In the genomic region with DNA sequence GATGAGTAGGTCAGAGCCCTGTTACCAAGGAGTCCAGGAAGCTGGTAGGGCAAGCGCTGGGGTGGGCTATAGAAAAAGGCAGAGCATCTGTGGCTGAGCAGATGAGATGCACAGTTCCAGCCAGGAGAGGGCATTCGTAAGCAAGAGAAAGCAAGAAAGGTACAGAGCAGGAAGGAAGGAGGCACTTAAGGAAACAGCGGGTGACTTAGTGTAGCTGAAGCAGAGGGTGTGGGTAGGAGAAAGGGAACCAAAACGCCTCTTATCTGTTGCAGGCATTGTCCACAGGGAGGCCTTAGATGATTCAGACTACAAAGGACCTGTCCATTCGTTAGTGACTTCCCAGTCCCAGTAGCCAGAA, we compare ENCODE assay signal across 7 mouse cellular contexts. TPM values are rescaled to one million over a fixed set of nuclear protein-coding genes. Genes with fewer than 3 reads are reported as not detected.
A peak's percentile ranks its signal among the peaks of the same experiment; 100 is the strongest.
DNase-seq lines count a peak whose midpoint lies in the region; ATAC-seq and TF ChIP-seq lines count a peak whose summit lies in the region.

No protein-coding gene starts in this region.

- no peaks in the 10 kb centered on the region for H3K9me3 ChIP-seq in hindbrain, postnatal 0 days (ENCODE audit: low read length)
- H3K9me3 ChIP-seq in liver, embryonic 12.5 days (replicated peaks): no peaks in the 10 kb centered on the region

- peak overlapping the region; percentile 74 for H3K4me2 ChIP-seq in hindbrain, postnatal 0 days (ENCODE audit: low read depth, low read length)
- H3K4me2 ChIP-seq in liver, embryonic 12.5 days: peak overlapping the region; percentile 96

- WGBS in hindbrain, postnatal 0 days: 20% methylated on average over 5 of the region's 5 CpGs
- WGBS in liver, embryonic 12.5 days (ENCODE audit: insufficient replicate concordance): 12% methylated on average over 5 of the region's 5 CpGs

- peak overlapping the region; percentile 91 for H3K9ac ChIP-seq in hindbrain, postnatal 0 days (replicated peaks; ENCODE audit: low read length)
- peak overlapping the region; percentile 84; the same call in 1 of the 2 replicates for H3K9ac ChIP-seq in liver, embryonic 12.5 days

- 0 out of 2 replicates have a peak, but pooled peaks cover 2% of the 10 kb centered on the region for H3K36me3 ChIP-seq in hindbrain, postnatal 0 days (ENCODE audit: insufficient read depth, low read length)
- H3K36me3 ChIP-seq in liver, embryonic 12.5 days: peaks cover 43% of the 10 kb centered on the region

- peak; percentile 55; the same call in 1 of the 2 replicates for ATAC-seq in hindbrain, postnatal 0 days
- ATAC-seq in liver, embryonic 12.5 days: peak; percentile 51
- peak; percentile 47; the same call in 1 of the 2 replicates for ATAC-seq in monocyte, adult 5-6 weeks (replicated peaks; ENCODE audit: insufficient number of reproducible peaks, low FRiP score, low TSS enrichment, poor library complexity, severe bottlenecking)

- no peak overlapping the region; the same call in 1 of the 2 replicates for H3K27ac ChIP-seq in embryonic fibroblast, embryonic 13.5 days (ENCODE audit: insufficient read depth, low read length)
- H3K27ac ChIP-seq in hindbrain, postnatal 0 days: 0 out of 2 replicates have a peak overlapping the region, but pooled peaks have one; percentile 97
- peak overlapping the region; percentile 55; the same call in 1 of the 2 replicates for H3K27ac ChIP-seq in liver, embryonic 12.5 days

- peak overlapping the region; percentile 97 for H3K4me3 ChIP-seq in embryonic fibroblast, embryonic 13.5 days (ENCODE audit: insufficient read depth, low read length)
- peak overlapping the region; percentile 87 for H3K4me3 ChIP-seq in hindbrain, postnatal 0 days (ENCODE audit: low read length)
- peak overlapping the region; percentile 77 for H3K4me3 ChIP-seq in liver, embryonic 12.5 days

- peak; percentile 39 to 63 for DNase-seq in CD8-positive naive resting alpha-beta T cell, adult 2 months (ENCODE audit: low read depth in 2 of 2, low spot score in 2 of 2)
- peak; percentile 72 for DNase-seq in NIH3T3 (ENCODE audit: low read depth)
- DNase-seq in hindbrain, postnatal 0 days (ENCODE audit: low spot score): peak; percentile 78
- peak; percentile 77 for DNase-seq in thymus, postnatal 0 days (ENCODE audit: low spot score)

- peak; percentile 54; the same call in 1 of the 2 replicates for TF ChIP-seq CTCF in embryonic fibroblast, embryonic 13.5 days (IDR thresholded peaks at IDR 0.05; ENCODE audit: borderline replicate concordance, insufficient read depth, low read length)
- peak; percentile 73 for TF ChIP-seq CTCF in hindbrain, postnatal 0 days (IDR thresholded peaks at IDR 0.05; ENCODE audit: low read depth)

- H3K4me1 ChIP-seq in embryonic fibroblast, embryonic 13.5 days (ENCODE audit: control insufficient read depth, insufficient read depth, low read length): peaks cover 26% of the 10 kb centered on the region
- peaks cover 14% of the 10 kb centered on the region; the same call in 1 of the 2 replicates for H3K4me1 ChIP-seq in hindbrain, postnatal 0 days (ENCODE audit: insufficient read depth, low read length)
- peaks cover 56% of the 10 kb centered on the region for H3K4me1 ChIP-seq in liver, embryonic 12.5 days

- no peaks in the 10 kb centered on the region for H3K27me3 ChIP-seq in hindbrain, postnatal 0 days (ENCODE audit: insufficient read depth, low read length)
- H3K27me3 ChIP-seq in liver, embryonic 12.5 days (replicated peaks): 0 out of 2 replicates have a peak, but pooled peaks cover 3% of the 10 kb centered on the region

- TF ChIP-seq POLR2A in embryonic fibroblast, embryonic 13.5 days (IDR thresholded peaks at IDR 0.05; ENCODE audit: low read depth, low read length): no peak

RNA-seq across cellular contexts. Expression of a gene that starts 2.4 kb away (rescaled TPM):
- 141 and 214 TPM in 2 replicates for polyA plus RNA-seq in embryonic fibroblast, embryonic 13.5 days (2011; ENCODE audit: insufficient read length, low read depth, missing spikeins)
- total RNA-seq in hindbrain, postnatal 0 days (2014; rRNA removed): 182 and 196 TPM in 2 replicates
- 162 and 163 TPM in 2 replicates for polyA plus RNA-seq in hindbrain, postnatal 0 days (2015; fragmentation: Nextera tagmentation; extraction: Ambion mirVana)
- polyA plus RNA-seq in liver, embryonic 12.5 days (2016; fragmentation: Nextera tagmentation; extraction: Ambion mirVana): 57.5 and 59.1 TPM in 2 replicates
- 74.4 to 107 TPM (median 101 TPM) in 3 replicates for total RNA-seq in monocyte, adult 5-6 weeks (2017)
- 196 and 200 TPM in 2 replicates for polyA plus RNA-seq in thymus, postnatal 0 days (2015; fragmentation: Nextera tagmentation; extraction: Ambion mirVana)

RNA-seq across cellular contexts. Expression of a gene that starts 15.2 kb away (rescaled TPM):
- 19.4 and 24.5 TPM in 2 replicates for polyA plus RNA-seq in embryonic fibroblast, embryonic 13.5 days (2011; ENCODE audit: insufficient read length, low read depth, missing spikeins)
- 9.0 and 14.0 TPM in 2 replicates for total RNA-seq in hindbrain, postnatal 0 days (2014; rRNA removed)
- polyA plus RNA-seq in hindbrain, postnatal 0 days (2015; fragmentation: Nextera tagmentation; extraction: Ambion mirVana): 29.4 and 31.2 TPM in 2 replicates
- polyA plus RNA-seq in liver, embryonic 12.5 days (2016; fragmentation: Nextera tagmentation; extraction: Ambion mirVana): 26.4 and 27.2 TPM in 2 replicates
- total RNA-seq in monocyte, adult 5-6 weeks (2017): 10.0 to 12.9 TPM (median 10.6 TPM) in 3 replicates
- 15.6 and 17.2 TPM in 2 replicates for polyA plus RNA-seq in thymus, postnatal 0 days (2015; fragmentation: Nextera tagmentation; extraction: Ambion mirVana)

RNA-seq across cellular contexts. Expression of a gene that starts 44.9 kb away (rescaled TPM):
- 3.9 and 4.3 TPM in 2 replicates for polyA plus RNA-seq in embryonic fibroblast, embryonic 13.5 days (2011; ENCODE audit: insufficient read length, low read depth, missing spikeins)
- 1.0 and 1.1 TPM in 2 replicates for total RNA-seq in hindbrain, postnatal 0 days (2014; rRNA removed)
- 0.57 and 0.65 TPM in 2 replicates for polyA plus RNA-seq in hindbrain, postnatal 0 days (2015; fragmentation: Nextera tagmentation; extraction: Ambion mirVana)
- 1.3 and 1.4 TPM in 2 replicates for polyA plus RNA-seq in liver, embryonic 12.5 days (2016; fragmentation: Nextera tagmentation; extraction: Ambion mirVana)
- total RNA-seq in monocyte, adult 5-6 weeks (2017): 0.68 to 0.75 TPM in 2 of 3 replicates, not detected in the other
- 2.2 and 3.2 TPM in 2 replicates for polyA plus RNA-seq in thymus, postnatal 0 days (2015; fragmentation: Nextera tagmentation; extraction: Ambion mirVana)

RNA-seq across cellular contexts. Expression of a gene that starts 48.8 kb away (rescaled TPM):
- polyA plus RNA-seq in embryonic fibroblast, embryonic 13.5 days (2011; ENCODE audit: insufficient read length, low read depth, missing spikeins): 1.9 and 2.0 TPM in 2 replicates
- total RNA-seq in hindbrain, postnatal 0 days (2014; rRNA removed): not detected in 2 replicates
- not detected in 2 replicates for polyA plus RNA-seq in hindbrain, postnatal 0 days (2015; fragmentation: Nextera tagmentation; extraction: Ambion mirVana)
- 0.56 TPM in 1 of 2 replicates, not detected in the other for polyA plus RNA-seq in liver, embryonic 12.5 days (2016; fragmentation: Nextera tagmentation; extraction: Ambion mirVana)
- not detected in 3 replicates for total RNA-seq in monocyte, adult 5-6 weeks (2017)
- polyA plus RNA-seq in thymus, postnatal 0 days (2015; fragmentation: Nextera tagmentation; extraction: Ambion mirVana): 1.6 and 2.1 TPM in 2 replicates
